Mouse (Mus musculus) mesoderm, embryonic 11.5 days (tissue): Measurements from ENCODE around the gene Palm2.
"Not testable (repeated sequence)": the region's sequence is repeated elsewhere in the genome, so short reads cannot be mapped to it uniquely, and the experiment has no call there.

Experiments used
- DNase-seq: peaks from one replicate; pipeline ENCODE4 v3.0.0-alpha.2; 2012; ENCODE audit warnings: low read depth, low spot score

The Palm2 gene

GRCm38 (mm10) chr4:57433941-57434704 is at the start of gene Palm2:
TSS of gene Palm2 (plus strand) at chr4:57434247.
- peak; percentile 81 for DNase-seq

GRCm38 (mm10) chr4:57384355-57384754 is 49.7 kb upstream of the Palm2 start:
- DNase-seq: peak; percentile 12

GRCm38 (mm10) chr4:57391103-57391502 is 42.9 kb upstream of the Palm2 start:
- DNase-seq: no peak

- no peak for DNase-seq
These were observed 37.6 kb upstream of the Palm2 start for GRCm38 (mm10) chr4:57396414-57396813.

GRCm38 (mm10) chr4:57412385-57412784 is 21.7 kb upstream of the Palm2 start:
- DNase-seq: not testable (repeated sequence)

GRCm38 (mm10) chr4:57413016-57413415 is 21.0 kb upstream of the Palm2 start:
- DNase-seq: no peak

- not testable (repeated sequence) for DNase-seq
These were observed 20.4 kb upstream of the Palm2 start for GRCm38 (mm10) chr4:57413670-57414069.

- DNase-seq: no peak
These were observed 10.0 kb upstream of the Palm2 start for GRCm38 (mm10) chr4:57424011-57424410.

GRCm38 (mm10) chr4:57428317-57428716 is 5.7 kb upstream of the Palm2 start:
- DNase-seq: no peak

GRCm38 (mm10) chr4:57434705-57435360 is 786 bp downstream of the Palm2 start:
- peak; percentile 6 for DNase-seq

GRCm38 (mm10) chr4:57436286-57436685 is 2.2 kb downstream of the Palm2 start:
- DNase-seq: peak; percentile 7

GRCm38 (mm10) chr4:57446082-57446481 is 12.0 kb downstream of the Palm2 start:
- DNase-seq: no peak

- no peak for DNase-seq
These were observed 12.9 kb downstream of the Palm2 start for GRCm38 (mm10) chr4:57446854-57447444.

GRCm38 (mm10) chr4:57451896-57452295 is 17.8 kb downstream of the Palm2 start:
- peak; percentile 72 for DNase-seq

GRCm38 (mm10) chr4:57452661-57453060 is 18.6 kb downstream of the Palm2 start:
- no peak for DNase-seq

- peak; percentile 37 for DNase-seq
These were observed 28.3 kb downstream of the Palm2 start for GRCm38 (mm10) chr4:57462378-57462777.

GRCm38 (mm10) chr4:57482435-57482834 is 48.4 kb downstream of the Palm2 start:
- no peak for DNase-seq

- DNase-seq: no peak
These were observed 52.3 kb downstream of the Palm2 start for GRCm38 (mm10) chr4:57486392-57486791.

GRCm38 (mm10) chr4:57489887-57490286 is 55.8 kb downstream of the Palm2 start:
- DNase-seq: no peak

GRCm38 (mm10) chr4:57504792-57505191 is 70.7 kb downstream of the Palm2 start:
- no peak for DNase-seq

- no peak for DNase-seq
These were observed 76.5 kb downstream of the Palm2 start for GRCm38 (mm10) chr4:57510576-57510975.

- DNase-seq: no peak
These were observed 77.7 kb downstream of the Palm2 start for GRCm38 (mm10) chr4:57511734-57512133.
